Mouse (Mus musculus) MEL (cell line): ENCODE data around the gene Plekhm3. TPM values are rescaled to one million over a fixed set of nuclear protein-coding genes. Genes with fewer than 3 reads are reported as not detected.

ENCODE experiments used
- DNase-seq: peaks from one replicate; pipeline ENCODE4 v3.0.0; 2011; ENCODE audit warnings: low read depth, low spot score
- H3K27ac ChIP-seq: 2 replicates; pipeline ENCODE4 v1.5.1; 2012; ENCODE audit warnings: low read depth, mild to moderate bottlenecking, control low read depth, low read length, moderate library complexity; ENCODE audit not compliant: control insufficient read depth
- H3K27me3 ChIP-seq, 2 experiments: fragments of 150-350 bp in 1 of 2; sonication (generic) in 1 of 2; 2 replicates each; pipeline ENCODE4 v1.6.1; 2012; ENCODE audit warnings: low read length in 2 of 2, mild to moderate bottlenecking in 2 of 2, improper control_type of control experiment in 1 of 2, moderate library complexity in 1 of 2; ENCODE audit not compliant: insufficient read depth in 2 of 2, control insufficient read depth in 1 of 2
- H3K36me3 ChIP-seq, 2 experiments: 2 replicates each; pipeline ENCODE4 v1.6.1; 2012 to 2014; ENCODE audit warnings: low read length in 2 of 2, improper control_type of control experiment in 1 of 2, inconsistent platforms in 1 of 2, mild to moderate bottlenecking in 1 of 2; ENCODE audit not compliant: insufficient read depth in 2 of 2, control insufficient read depth in 1 of 2
- H3K4me1 ChIP-seq, 2 experiments: fragments of 150-350 bp in 1 of 2; sonication (generic) in 1 of 2; 2 replicates each; pipeline ENCODE4 v1.6.1; 2012; ENCODE audit warnings: low read length in 2 of 2, improper control_type of control experiment in 1 of 2, mild to moderate bottlenecking in 1 of 2; ENCODE audit not compliant: insufficient read depth in 2 of 2, control insufficient read depth in 1 of 2
- H3K4me3 ChIP-seq, 2 experiments: fragments of 150-350 bp in 1 of 2; sonication (generic) in 1 of 2; 2 replicates each; pipeline ENCODE4 v1.5.1; 2012; ENCODE audit warnings: low read depth in 2 of 2, low read length in 2 of 2, mild to moderate bottlenecking in 2 of 2, moderate library complexity in 2 of 2, control low read depth in 1 of 2, improper control_type of control experiment in 1 of 2; ENCODE audit not compliant: control insufficient read depth in 1 of 2, insufficient read depth in 1 of 2
- H3K79me2 ChIP-seq: 2 replicates; pipeline ENCODE4 v1.6.1; 2012; ENCODE audit warnings: mild to moderate bottlenecking, low read length, moderate library complexity; ENCODE audit not compliant: control insufficient read depth, poor library complexity, insufficient read depth
- H3K9ac ChIP-seq: 2 replicates; pipeline ENCODE4 v1.6.1; 2012; ENCODE audit warnings: low read depth, mild to moderate bottlenecking, control low read depth, low read length, moderate library complexity; ENCODE audit not compliant: control insufficient read depth, poor library complexity, severe bottlenecking
- H3K9me3 ChIP-seq: fragments of 150-350 bp; sonication (generic); replicated peaks from 2 replicates; pipeline ENCODE4 v1.6.1; 2012; ENCODE audit warnings: mild to moderate bottlenecking, low read length, improper control_type of control experiment, moderate library complexity; ENCODE audit not compliant: insufficient read depth
- CHD1 ChIP-seq: IDR thresholded peaks from 2 replicates; pipeline ENCODE4 v1.6.1; 2012; ENCODE audit warnings: low read depth, mild to moderate bottlenecking, inconsistent platforms, low read length, improper control_type of control experiment
- CHD2 ChIP-seq: IDR thresholded peaks from 2 replicates; pipeline ENCODE4 v1.6.1; 2011; ENCODE audit warnings: low read length, improper control_type of control experiment
- ETS1 ChIP-seq: IDR thresholded peaks from 2 replicates; pipeline ENCODE4 v1.6.1; 2012; ENCODE audit warnings: low read depth, mild to moderate bottlenecking, inconsistent platforms, low read length, improper control_type of control experiment, moderate library complexity
- JUND ChIP-seq: IDR thresholded peaks from 2 replicates; pipeline ENCODE4 v1.6.1; 2011; ENCODE audit warnings: low read depth, mild to moderate bottlenecking, improper control_type of control experiment, low read length
- MAFK ChIP-seq: IDR thresholded peaks from 2 replicates; pipeline ENCODE4 v1.6.1; 2011; ENCODE audit warnings: low read depth, mild to moderate bottlenecking, low read length, improper control_type of control experiment, borderline replicate concordance
- MAX ChIP-seq: IDR thresholded peaks from 2 replicates; pipeline ENCODE4 v1.6.1; 2011; ENCODE audit warnings: low read length, improper control_type of control experiment
- MAZ ChIP-seq: IDR thresholded peaks from 2 replicates; pipeline ENCODE4 v1.6.1; 2012; ENCODE audit warnings: low read depth, mild to moderate bottlenecking, inconsistent platforms, low read length, improper control_type of control experiment
- MXI1 ChIP-seq: IDR thresholded peaks from 2 replicates; pipeline ENCODE4 v1.6.1; 2011; ENCODE audit warnings: mild to moderate bottlenecking, low read depth, low read length, improper control_type of control experiment
- RCOR1 ChIP-seq: IDR thresholded peaks from 2 replicates; pipeline ENCODE4 v1.6.1; 2012; ENCODE audit warnings: low read depth, mild to moderate bottlenecking, inconsistent platforms, low read length, improper control_type of control experiment
- SMC3 ChIP-seq: IDR thresholded peaks from 2 replicates; pipeline ENCODE4 v1.6.1; 2011; ENCODE audit warnings: low read depth, low read length, improper control_type of control experiment
- TCF12 ChIP-seq: IDR thresholded peaks from 2 replicates; pipeline ENCODE4 v1.6.1; 2014; ENCODE audit warnings: low read depth, mild to moderate bottlenecking, inconsistent platforms, low read length, improper control_type of control experiment, moderate library complexity
- UBTF ChIP-seq: IDR thresholded peaks from 2 replicates; pipeline ENCODE4 v1.6.1; 2012; ENCODE audit warnings: low read depth, mild to moderate bottlenecking, inconsistent platforms, low read length, improper control_type of control experiment, moderate library complexity, borderline replicate concordance; ENCODE audit not compliant: insufficient read depth
- ZKSCAN1 ChIP-seq: IDR thresholded peaks from 2 replicates; pipeline ENCODE4 v1.6.1; 2012; ENCODE audit warnings: low read depth, mild to moderate bottlenecking, inconsistent platforms, low read length, improper control_type of control experiment, moderate library complexity
- polyA plus RNA-seq, 2 experiments: library from polyadenylated mRNA; stranded (reverse) in 1 of 2; unstranded in 1 of 2; fragments of >175 nt in 1 of 2; fragments of >200 nt in 1 of 2; gene quantifications; 2 replicates each; pipeline versions ENCODE4 v1.2.1 to v1.2.4; 2012; ENCODE audit warnings: low replicate concordance in 2 of 2, low read depth in 1 of 2; ENCODE audit not compliant: insufficient read length in 2 of 2, insufficient read depth in 1 of 2, missing spikeins in 1 of 2
- total RNA-seq: library from RNA; depleted of rRNA; stranded (reverse); fragments of 300-350 nt; gene quantifications from 2 replicates; pipeline ENCODE4 v1.2.3, GENCODE M21; 2012

Plekhm3 gene
- total and polyA plus RNA-seq, 3 experiments = 1.8 to 2.0 TPM; not detected in 1

GRCm38 (mm10) chr1:64791826-64792225 lies 164.8 kb downstream of the Plekhm3 start:
- Histone ChIP-seq H3K4me3 (no peak overlapping the region), H3K27ac (no peak overlapping the region), H3K27me3 (no peaks in the 10 kb centered on the region), H3K9me3 (no peaks in the 10 kb centered on the region), H3K79me2 (no peaks in the 10 kb centered on the region), H3K9ac (no peak overlapping the region), H3K36me3 (peaks cover 0 to 2% of the 10 kb centered on the region in 2 experiments; a peak in 2 of 4 replicates), H3K4me1 (peaks cover 0 to 5% of the 10 kb centered on the region in 2 experiments; a peak in 2 of 4 replicates)
- TF ChIP-seq ETS1 (no peak), CHD1 (no peak), TCF12 (no peak)
- no peak for DNase-seq

GRCm38 (mm10) chr1:64790806-64791790 lies 165.5 kb downstream of the Plekhm3 start:
- H3K36me3 ChIP-seq = no peaks in the 10 kb centered on the region
- H3K4me3 ChIP-seq = no peak overlapping the region
- no peak for DNase-seq
- H3K9ac ChIP-seq = no peak overlapping the region
- H3K79me2 ChIP-seq = no peaks in the 10 kb centered on the region
- TF ChIP-seq RCOR1 = no peak
- no peak for TF ChIP-seq UBTF
- no peak for TF ChIP-seq JUND
- TF ChIP-seq MAX = no peak
- TF ChIP-seq MAZ = no peak
- no peak for TF ChIP-seq CHD2
- TF ChIP-seq MXI1 = no peak
- no peak for TF ChIP-seq SMC3
- no peak for TF ChIP-seq MAFK
- TF ChIP-seq CHD1 = no peak
- TF ChIP-seq ZKSCAN1 = no peak
- TF ChIP-seq, all 39 proteins: peak for 0
- Histone ChIP-seq H3K27me3 (no peaks in the 10 kb centered on the region), H3K27ac (no peak overlapping the region), H3K4me1 (no peaks in the 10 kb centered on the region), H3K9me3 (no peaks in the 10 kb centered on the region)
